Mouse (Mus musculus) MEL (cell line): ENCODE measurements at regions not wholly inside any gene's neighbourhood (a gene's known extent, or its start where the extent isn't known, plus 50 kb on each side); places are given as distances from the start of the nearest gene placed in this dataset.

Source experiments
- DNase-seq: peaks from one replicate; pipeline ENCODE4 v3.0.0; 2011; ENCODE audit warnings: low read depth, low spot score
- H3K27ac ChIP-seq: 2 replicates; pipeline ENCODE4 v1.5.1; 2012; ENCODE audit warnings: low read depth, mild to moderate bottlenecking, control low read depth, low read length, moderate library complexity; ENCODE audit not compliant: control insufficient read depth
- H3K27me3 ChIP-seq, 2 experiments: fragments of 150-350 bp in 1 of 2; sonication (generic) in 1 of 2; 2 replicates each; pipeline ENCODE4 v1.6.1; 2012; ENCODE audit warnings: low read length in 2 of 2, mild to moderate bottlenecking in 2 of 2, improper control_type of control experiment in 1 of 2, moderate library complexity in 1 of 2; ENCODE audit not compliant: insufficient read depth in 2 of 2, control insufficient read depth in 1 of 2
- H3K36me3 ChIP-seq, 2 experiments: 2 replicates each; pipeline ENCODE4 v1.6.1; 2012 to 2014; ENCODE audit warnings: low read length in 2 of 2, improper control_type of control experiment in 1 of 2, inconsistent platforms in 1 of 2, mild to moderate bottlenecking in 1 of 2; ENCODE audit not compliant: insufficient read depth in 2 of 2, control insufficient read depth in 1 of 2
- H3K4me1 ChIP-seq, 2 experiments: fragments of 150-350 bp in 1 of 2; sonication (generic) in 1 of 2; 2 replicates each; pipeline ENCODE4 v1.6.1; 2012; ENCODE audit warnings: low read length in 2 of 2, improper control_type of control experiment in 1 of 2, mild to moderate bottlenecking in 1 of 2; ENCODE audit not compliant: insufficient read depth in 2 of 2, control insufficient read depth in 1 of 2
- H3K4me3 ChIP-seq, 2 experiments: fragments of 150-350 bp in 1 of 2; sonication (generic) in 1 of 2; 2 replicates each; pipeline ENCODE4 v1.5.1; 2012; ENCODE audit warnings: low read depth in 2 of 2, low read length in 2 of 2, mild to moderate bottlenecking in 2 of 2, moderate library complexity in 2 of 2, control low read depth in 1 of 2, improper control_type of control experiment in 1 of 2; ENCODE audit not compliant: control insufficient read depth in 1 of 2, insufficient read depth in 1 of 2
- H3K79me2 ChIP-seq: 2 replicates; pipeline ENCODE4 v1.6.1; 2012; ENCODE audit warnings: mild to moderate bottlenecking, low read length, moderate library complexity; ENCODE audit not compliant: control insufficient read depth, poor library complexity, insufficient read depth
- H3K9ac ChIP-seq: 2 replicates; pipeline ENCODE4 v1.6.1; 2012; ENCODE audit warnings: low read depth, mild to moderate bottlenecking, control low read depth, low read length, moderate library complexity; ENCODE audit not compliant: control insufficient read depth, poor library complexity, severe bottlenecking
- H3K9me3 ChIP-seq: fragments of 150-350 bp; sonication (generic); replicated peaks from 2 replicates; pipeline ENCODE4 v1.6.1; 2012; ENCODE audit warnings: mild to moderate bottlenecking, low read length, improper control_type of control experiment, moderate library complexity; ENCODE audit not compliant: insufficient read depth
- BHLHE40 ChIP-seq: IDR thresholded peaks from 2 replicates; pipeline ENCODE4 v1.6.1; 2012; ENCODE audit warnings: low read depth, mild to moderate bottlenecking, inconsistent platforms, low read length, improper control_type of control experiment, borderline replicate concordance
- CHD2 ChIP-seq: IDR thresholded peaks from 2 replicates; pipeline ENCODE4 v1.6.1; 2011; ENCODE audit warnings: low read length, improper control_type of control experiment
- CTCF ChIP-seq, 3 experiments: IDR thresholded peaks in 2 of 3; conservative IDR thresholded peaks in 1 of 3; 2 replicates each; pipeline ENCODE4 v1.5.1; 2011 to 2012; ENCODE audit warnings: low read length in 3 of 3, low read depth in 2 of 3, mild to moderate bottlenecking in 2 of 3, improper control_type of control experiment in 1 of 3, inconsistent platforms in 1 of 3, mixed read lengths in 1 of 3, moderate library complexity in 1 of 3; ENCODE audit not compliant: control insufficient read depth in 1 of 3, insufficient read depth in 1 of 3, poor library complexity in 1 of 3, severe bottlenecking in 1 of 3
- E2F4 ChIP-seq: IDR thresholded peaks from 2 replicates; pipeline ENCODE4 v1.6.1; 2011; ENCODE audit warnings: low read depth, low read length, improper control_type of control experiment, borderline replicate concordance
- ELF1 ChIP-seq: IDR thresholded peaks from 2 replicates; pipeline ENCODE4 v1.6.1; 2014; ENCODE audit warnings: low read depth, mild to moderate bottlenecking, inconsistent platforms, low read length, improper control_type of control experiment, moderate library complexity
- GABPA ChIP-seq: IDR thresholded peaks from 2 replicates; pipeline ENCODE4 v1.6.1; 2012; ENCODE audit warnings: low read depth, mild to moderate bottlenecking, inconsistent platforms, low read length, improper control_type of control experiment, moderate library complexity
- GATA1 ChIP-seq: IDR thresholded peaks from 2 replicates; pipeline ENCODE4 v1.6.1; 2011; ENCODE audit warnings: low read depth, low read length, improper control_type of control experiment
- HCFC1 ChIP-seq: IDR thresholded peaks from 2 replicates; pipeline ENCODE4 v1.6.1; 2012; ENCODE audit warnings: low read depth, mild to moderate bottlenecking, inconsistent platforms, low read length, improper control_type of control experiment, moderate library complexity
- KAT2A ChIP-seq: conservative IDR thresholded peaks from 2 replicates; pipeline ENCODE4 v1.6.1; 2012; ENCODE audit warnings: low read depth, low read length, improper control_type of control experiment, inconsistent platforms
- MAX ChIP-seq: IDR thresholded peaks from 2 replicates; pipeline ENCODE4 v1.6.1; 2011; ENCODE audit warnings: low read length, improper control_type of control experiment
- MAZ ChIP-seq: IDR thresholded peaks from 2 replicates; pipeline ENCODE4 v1.6.1; 2012; ENCODE audit warnings: low read depth, mild to moderate bottlenecking, inconsistent platforms, low read length, improper control_type of control experiment
- MEF2A ChIP-seq: IDR thresholded peaks from 2 replicates; pipeline ENCODE4 v1.6.1; 2014; ENCODE audit warnings: low read depth, mild to moderate bottlenecking, inconsistent platforms, low read length, improper control_type of control experiment; ENCODE audit not compliant: poor library complexity, insufficient replicate concordance, severe bottlenecking; ENCODE audit errors: extremely low read depth
- MYC ChIP-seq: IDR thresholded peaks from 2 replicates; pipeline ENCODE4 v1.6.1; 2011; ENCODE audit warnings: low read depth, mild to moderate bottlenecking, low read length, improper control_type of control experiment, moderate library complexity
- POLR2A ChIP-seq, 2 experiments: IDR thresholded peaks; 2 replicates each; pipeline ENCODE4 v1.6.1; 2011 to 2012; ENCODE audit warnings: low read length in 2 of 2, mild to moderate bottlenecking in 2 of 2, control low read depth in 1 of 2, improper control_type of control experiment in 1 of 2, low read depth in 1 of 2, moderate library complexity in 1 of 2; ENCODE audit not compliant: control insufficient read depth in 1 of 2, insufficient read depth in 1 of 2, poor library complexity in 1 of 2
- POLR2AphosphoS2 ChIP-seq: IDR thresholded peaks from 2 replicates; pipeline ENCODE4 v1.6.1; 2011; ENCODE audit warnings: low read length, improper control_type of control experiment
- POLR2AphosphoS5 ChIP-seq: IDR thresholded peaks from 2 replicates; pipeline ENCODE4 v1.6.1; 2012; ENCODE audit warnings: low read depth, borderline replicate concordance, mild to moderate bottlenecking, inconsistent platforms, low read length, moderate library complexity, mixed read lengths
- RAD21 ChIP-seq: IDR thresholded peaks from 2 replicates; pipeline ENCODE4 v1.6.1; 2011; ENCODE audit warnings: mild to moderate bottlenecking, low read depth, low read length, improper control_type of control experiment
- RCOR1 ChIP-seq: IDR thresholded peaks from 2 replicates; pipeline ENCODE4 v1.6.1; 2012; ENCODE audit warnings: low read depth, mild to moderate bottlenecking, inconsistent platforms, low read length, improper control_type of control experiment
- SIN3A ChIP-seq: IDR thresholded peaks from 2 replicates; pipeline ENCODE4 v1.6.1; 2012; ENCODE audit warnings: low read length, improper control_type of control experiment, inconsistent platforms
- TBP ChIP-seq: IDR thresholded peaks from 2 replicates; pipeline ENCODE4 v1.8.0; 2011; ENCODE audit warnings: low read depth, low read length, improper control_type of control experiment
- UBTF ChIP-seq: IDR thresholded peaks from 2 replicates; pipeline ENCODE4 v1.6.1; 2012; ENCODE audit warnings: low read depth, mild to moderate bottlenecking, inconsistent platforms, low read length, improper control_type of control experiment, moderate library complexity, borderline replicate concordance; ENCODE audit not compliant: insufficient read depth
- USF2 ChIP-seq, 2 experiments: IDR thresholded peaks; 2 replicates each; pipeline ENCODE4 v1.6.1; 2011 to 2012; ENCODE audit warnings: improper control_type of control experiment in 2 of 2, low read length in 2 of 2, borderline replicate concordance in 1 of 2, inconsistent platforms in 1 of 2, low read depth in 1 of 2, mild to moderate bottlenecking in 1 of 2; ENCODE audit not compliant: insufficient read depth in 1 of 2
- ZC3H11A ChIP-seq: IDR thresholded peaks from 2 replicates; pipeline ENCODE4 v1.6.1; 2012; ENCODE audit warnings: low read depth, mild to moderate bottlenecking, inconsistent platforms, low read length, improper control_type of control experiment

- no peak overlapping the region for H3K27ac ChIP-seq
- H3K4me3 ChIP-seq: no peak overlapping the region
- H3K36me3 ChIP-seq: no peaks in the 10 kb centered on the region
- no peaks in the 10 kb centered on the region for H3K79me2 ChIP-seq
- H3K27me3 ChIP-seq: no peaks in the 10 kb centered on the region
- no peak for TF ChIP-seq POLR2AphosphoS2
- no peak for TF ChIP-seq TBP
- TF ChIP-seq BHLHE40: no peak
- TF ChIP-seq GATA1: no peak
- TF ChIP-seq MEF2A: no peak
- no peak for TF ChIP-seq POLR2A (IDR thresholded peaks at IDR 0.05; ENCODE audit: control insufficient read depth in 1 of 2, insufficient read depth in 1 of 2, low read depth in 1 of 2, low read length in 2 of 2, poor library complexity in 1 of 2)
- no peak for TF ChIP-seq USF2 (IDR thresholded peaks at IDR 0.05; ENCODE audit: borderline replicate concordance in 1 of 2, insufficient read depth in 1 of 2, low read depth in 1 of 2, low read length in 2 of 2)
- TF ChIP-seq GABPA: no peak
- TF ChIP-seq SIN3A: no peak
- no peak for TF ChIP-seq HCFC1
- TF ChIP-seq UBTF: no peak
- no peaks in the 10 kb centered on the region for H3K4me1 ChIP-seq
- no peak for DNase-seq
- H3K9me3 ChIP-seq: no peaks in the 10 kb centered on the region
- H3K9ac ChIP-seq: no peak overlapping the region
Observed at GRCm38 (mm10) chr2:160471561-160471960, 104.7 kb upstream of the Mafb start.

DNA sequence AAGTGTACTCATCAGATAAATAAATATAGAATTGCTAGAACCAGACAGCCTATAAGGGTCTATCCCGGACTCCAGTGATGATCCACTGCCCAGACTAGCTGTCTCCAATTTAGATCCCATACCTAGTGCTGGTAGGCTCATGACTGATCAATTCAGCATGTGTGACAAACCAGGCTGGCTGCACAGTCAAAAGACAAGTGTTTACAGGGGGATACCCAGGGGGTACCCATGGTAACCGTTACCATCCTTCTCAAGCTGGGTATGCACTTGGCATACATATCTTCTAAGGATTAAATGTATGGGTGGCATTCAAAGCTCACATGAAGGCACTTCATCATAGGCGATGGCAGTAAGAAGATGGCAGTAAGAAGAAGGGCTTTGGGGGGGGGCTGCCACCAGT, 109.3 kb upstream of the Mafb start:
- H3K4me1 ChIP-seq: no peaks in the 10 kb centered on the region
- H3K9me3 ChIP-seq: no peaks in the 10 kb centered on the region
- TF ChIP-seq ZC3H11A (no peak), KAT2A (no peak), E2F4 (no peak), POLR2A (IDR thresholded peaks at IDR 0.05; ENCODE audit: control insufficient read depth in 1 of 2, insufficient read depth in 1 of 2, low read depth in 1 of 2, low read length in 2 of 2, poor library complexity in 1 of 2) (no peak), ELF1 (no peak), BHLHE40 (no peak), TBP (no peak), CTCF (IDR thresholded peaks at IDR 0.05 in 2 of 3, conservative IDR thresholded peaks at IDR 0.05 in 1 of 3; ENCODE audit: control insufficient read depth in 1 of 3, insufficient read depth in 1 of 3, low read depth in 2 of 3, low read length in 3 of 3, poor library complexity in 1 of 3, severe bottlenecking in 1 of 3) (no peak), MAZ (no peak), RCOR1 (no peak), HCFC1 (no peak), MAX (no peak), CHD2 (no peak), RAD21 (no peak), MYC (no peak), POLR2AphosphoS5 (no peak)
- no peaks in the 10 kb centered on the region for H3K79me2 ChIP-seq
- H3K9ac ChIP-seq: no peak overlapping the region
- H3K36me3 ChIP-seq: no peaks in the 10 kb centered on the region
- DNase-seq: no peak
- H3K4me3 ChIP-seq: no peak overlapping the region
- no peaks in the 10 kb centered on the region for H3K27me3 ChIP-seq
- no peak overlapping the region for H3K27ac ChIP-seq
